Mouse (Mus musculus) myocyte (in vitro differentiated cells): ENCODE measurements around the gene 4930556J24Rik.

ENCODE experiments used
- MAX ChIP-seq: IDR thresholded peaks from one replicate; pipeline ENCODE4 v1.6.1; 2011; ENCODE audit warnings: low read depth, mild to moderate bottlenecking, control low read depth
- MYOD1 ChIP-seq, 3 experiments: IDR thresholded peaks; one replicate each; pipeline ENCODE4 v1.6.1; 2011; ENCODE audit warnings: control low read depth in 2 of 3, low read depth in 2 of 3, mild to moderate bottlenecking in 2 of 3, moderate library complexity in 1 of 3; ENCODE audit not compliant: insufficient read length in 2 of 3, control insufficient read depth in 1 of 3
- MYOG ChIP-seq, 3 experiments: IDR thresholded peaks; one replicate each; pipeline ENCODE4 v1.6.1; 2011; ENCODE audit warnings: control low read depth in 2 of 3, low read depth in 2 of 3, mild to moderate bottlenecking in 2 of 3; ENCODE audit not compliant: insufficient read length in 2 of 3, control insufficient read depth in 1 of 3, insufficient read depth in 1 of 3
- POLR2A ChIP-seq: IDR thresholded peaks from one replicate; pipeline ENCODE4 v1.6.1; 2011; ENCODE audit warnings: low read depth, mild to moderate bottlenecking, control low read depth, moderate library complexity; ENCODE audit not compliant: insufficient read length
- POLR2AphosphoS2 ChIP-seq: IDR thresholded peaks from one replicate; pipeline ENCODE4 v1.6.1; 2011; ENCODE audit warnings: low read depth, control low read depth; ENCODE audit not compliant: insufficient read length
- SRF ChIP-seq: IDR thresholded peaks from one replicate; pipeline ENCODE4 v1.6.1; 2011; ENCODE audit warnings: low read depth; ENCODE audit not compliant: control insufficient read depth, insufficient read length
- USF1 ChIP-seq: IDR thresholded peaks from one replicate; pipeline ENCODE4 v1.6.1; 2011; ENCODE audit warnings: low read depth, mild to moderate bottlenecking, control low read depth, moderate library complexity

DNA sequence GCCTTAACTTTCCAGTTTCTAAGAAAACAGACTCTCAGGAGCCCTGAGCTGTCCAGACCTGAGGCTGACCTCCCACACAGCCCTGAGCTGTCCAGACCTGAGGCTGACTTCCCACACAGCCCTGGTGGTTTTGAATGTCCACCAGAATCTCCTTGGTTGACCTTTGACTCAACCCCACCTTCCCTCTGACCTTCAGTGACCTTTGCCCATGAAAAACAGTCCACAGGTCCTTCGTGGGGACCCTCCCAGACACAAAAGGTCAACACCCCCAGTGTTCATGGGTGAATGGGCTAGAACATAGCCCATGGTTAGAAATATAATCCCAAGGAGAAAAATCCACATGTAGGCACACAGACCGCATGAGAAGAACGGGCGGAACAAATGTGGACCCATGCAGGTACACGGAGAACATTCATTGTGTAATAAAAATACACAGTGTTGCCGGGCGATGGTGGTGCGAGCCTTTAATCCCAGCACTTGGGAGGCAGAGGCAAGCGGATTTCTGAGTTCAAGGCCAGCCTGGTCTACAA is 42.8 kb downstream of the 4930556J24Rik start:
- TF ChIP-seq MYOD1 (IDR thresholded peaks at IDR 0.05; ENCODE audit: control insufficient read depth in 1 of 3, insufficient read length in 2 of 3, low read depth in 2 of 3) (no peak), MAX (no peak), POLR2AphosphoS2 (no peak), POLR2A (no peak), USF1 (no peak), MYOG (IDR thresholded peaks at IDR 0.05; ENCODE audit: control insufficient read depth in 1 of 3, insufficient read depth in 1 of 3, insufficient read length in 2 of 3, low read depth in 2 of 3) (no peak), SRF (no peak)
